Mouse (Mus musculus) frontal cortex, postnatal 36 days (tissue): ENCODE measurements around the gene Aldh5a1.

Experiments used
- DNase-seq, 2 experiments: peaks; one replicate each; pipeline ENCODE4 v3.0.0; 2022; ENCODE audit warnings: low spot score in 2 of 2

The Aldh5a1 gene

GRCm38 (mm10) chr13:24866430-24867402, 70.7 kb downstream of the Aldh5a1 start:
- DNase-seq = no peak

- DNase-seq = peak; percentile 26 to 60
Observed at GRCm38 (mm10) chr13:24862520-24862919, 74.9 kb downstream of the Aldh5a1 start.

DNA sequence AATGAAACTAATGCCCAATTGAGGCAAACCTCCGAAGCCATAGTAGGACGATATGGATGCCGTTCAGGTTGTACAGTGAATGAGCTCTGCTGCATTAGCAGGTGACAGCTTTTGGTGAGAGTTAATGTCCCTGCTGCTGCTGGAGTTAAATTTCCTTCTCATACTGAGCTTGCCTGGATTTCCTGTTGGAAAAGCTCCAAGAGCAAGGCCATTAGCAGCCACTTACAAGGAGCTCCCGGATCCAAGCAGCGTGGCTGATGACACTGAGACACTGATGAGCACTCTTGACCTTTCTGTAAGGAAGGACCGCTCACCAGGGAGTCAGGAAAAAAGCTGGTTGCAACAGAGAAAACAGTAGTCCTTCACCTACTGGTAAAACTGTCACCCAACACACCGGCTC, 75.4 kb downstream of the Aldh5a1 start:
- DNase-seq = no peak

GRCm38 (mm10) chr13:24861084-24861483, 76.4 kb downstream of the Aldh5a1 start:
- no peak for DNase-seq

DNA sequence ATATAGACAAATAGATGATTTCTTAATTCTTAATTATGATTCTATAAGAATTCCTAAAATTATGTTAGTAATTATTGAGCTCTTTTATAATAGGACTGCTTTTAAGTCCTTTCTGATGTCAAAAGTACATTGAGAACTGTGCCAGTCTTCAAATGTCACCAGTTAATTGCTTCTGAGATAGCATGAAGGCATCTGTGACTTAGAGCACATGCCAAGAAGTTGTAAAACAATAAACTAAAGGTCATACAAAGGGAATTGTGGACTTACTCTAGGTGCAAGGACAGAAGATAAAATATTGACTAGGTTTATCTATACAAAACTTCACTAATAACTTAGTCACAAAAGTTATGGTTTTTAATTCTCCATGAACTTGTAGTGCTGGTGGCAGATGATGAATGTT, 78.3 kb downstream of the Aldh5a1 start:
- DNase-seq = no peak
